Comparison of ENCODE assay signal across 8 mouse cellular contexts in the genomic region with DNA sequence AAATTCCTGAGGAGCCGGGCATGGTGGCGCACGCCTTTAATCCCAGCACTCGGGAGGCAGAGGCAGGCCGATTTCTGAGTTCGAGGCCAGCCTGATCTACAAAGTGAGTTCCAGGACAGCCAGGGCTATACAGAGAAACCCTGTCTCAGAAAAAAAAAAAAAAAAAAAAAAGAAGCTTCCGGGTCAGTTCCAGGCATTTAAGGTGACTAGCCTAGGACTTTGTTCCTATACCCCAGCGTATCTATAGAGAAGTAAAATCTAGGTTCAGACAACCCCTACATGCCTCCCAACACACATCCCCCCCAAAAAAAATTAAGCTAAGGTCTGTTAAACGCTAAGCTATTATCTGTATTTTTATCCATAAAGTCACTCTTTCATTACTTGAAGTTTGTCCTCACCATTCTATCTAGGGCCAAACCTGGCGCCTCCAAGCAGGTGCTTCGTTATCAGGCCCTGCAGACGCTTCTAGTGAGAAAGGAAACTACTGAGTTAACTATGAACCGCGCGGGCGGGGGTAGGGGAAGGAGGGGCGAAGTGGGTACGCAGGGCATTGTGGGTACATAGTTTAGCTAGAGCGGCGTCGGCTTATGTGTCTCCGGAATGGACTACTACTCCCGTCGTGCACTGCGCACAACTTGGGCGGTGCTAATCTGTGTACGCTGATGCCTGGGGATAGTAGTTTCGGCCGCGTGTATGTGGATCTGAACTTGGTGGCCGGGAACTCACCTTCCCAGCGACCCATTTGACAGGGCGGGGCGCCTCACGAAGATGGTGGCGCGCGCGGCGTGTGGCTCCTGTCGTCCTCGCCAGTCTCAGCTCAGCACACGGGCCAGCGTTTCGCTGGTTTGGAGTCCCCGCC. TPM values are rescaled to one million over a fixed set of nuclear protein-coding genes. Genes with fewer than 3 reads are reported as not detected.
A peak's percentile ranks its signal among the peaks of the same experiment; 100 is the strongest.
DNase-seq lines count a peak whose midpoint lies in the region; ATAC-seq and TF ChIP-seq lines count a peak whose summit lies in the region.

A gene (plus strand): TSS at position 669 of the 859 bp plus-strand sequence.

- peak; percentile 93 for TF ChIP-seq POLR2A in CH12.LX (IDR thresholded peaks at IDR 0.05; ENCODE audit: low read depth, low read length)

- H3K4me1 ChIP-seq in CH12.LX (ENCODE audit: control insufficient read depth in 1 of 2, insufficient read depth in 2 of 2), result peaks cover 8 to 25% of the 10 kb centered on the region in 2 experiments
- peaks cover 3% of the 10 kb centered on the region; the same call in 1 of the 2 replicates for H3K4me1 ChIP-seq in forebrain, embryonic 11.5 days (replicated peaks; ENCODE audit: control insufficient read depth, insufficient read depth, low read length)
- H3K4me1 ChIP-seq in heart, embryonic 16.5 days (ENCODE audit: control insufficient read depth, insufficient read depth, low read length), result peaks cover 36% of the 10 kb centered on the region
- H3K4me1 ChIP-seq in liver, embryonic 15.5 days (replicated peaks), result peaks cover 82% of the 10 kb centered on the region
- H3K4me1 ChIP-seq in neural tube, embryonic 12.5 days, result peaks cover 14% of the 10 kb centered on the region

- H3K4me3 ChIP-seq in CH12.LX (replicated peaks in 1 of 3; ENCODE audit: low read depth in 2 of 3, low read length in 2 of 3, poor library complexity in 1 of 3), result peak within 1 kb of the TSS; percentile 83 to 92 (median 85)
- peak within 1 kb of the TSS; percentile 64 for H3K4me3 ChIP-seq in forebrain, embryonic 11.5 days (ENCODE audit: low read depth, low read length)
- H3K4me3 ChIP-seq in heart, embryonic 16.5 days (ENCODE audit: low read length), result peak within 1 kb of the TSS; percentile 69
- H3K4me3 ChIP-seq in liver, embryonic 15.5 days (replicated peaks), result peak within 1 kb of the TSS; percentile 78
- peak within 1 kb of the TSS; percentile 74 for H3K4me3 ChIP-seq in neural tube, embryonic 12.5 days

- peaks cover 18% of the 10 kb centered on the region for H3K79me2 ChIP-seq in CH12.LX (replicated peaks; ENCODE audit: control insufficient read depth, extremely low read depth, insufficient read depth, poor library complexity, severe bottlenecking)

- peak; percentile 99 for DNase-seq in CH12.LX (ENCODE audit: extremely low read depth)
- DNase-seq in c-Kit-positive CD71-positive TER-119-negative erythroid progenitor cells, embryonic 14.5 days (ENCODE audit: low read depth), result peak; percentile 99
- peak; percentile 97 for DNase-seq in forebrain, embryonic 11.5 days (ENCODE audit: low spot score)
- DNase-seq in kidney, postnatal 36 days, result peak; percentile 98 to 100
- DNase-seq in telencephalon, adult 2 months (ENCODE audit: low read depth, low spot score), result peak; percentile 99

- 13% methylated on average over 46 of the region's 46 CpGs for WGBS in forebrain, embryonic 11.5 days
- WGBS in heart, embryonic 16.5 days, result 10% methylated on average over 46 of the region's 46 CpGs
- WGBS in liver, embryonic 15.5 days (ENCODE audit: insufficient replicate concordance), result 8% methylated on average over 46 of the region's 46 CpGs
- 14% methylated on average over 46 of the region's 46 CpGs for WGBS in neural tube, embryonic 12.5 days

- TF ChIP-seq EP300 in CH12.LX (IDR thresholded peaks at IDR 0.05; ENCODE audit: low read length), result 0 out of 2 replicates have a peak, but pooled peaks have one; percentile 37

- TF ChIP-seq CTCF in CH12.LX (conservative IDR thresholded peaks at IDR 0.05 in 1 of 2, IDR thresholded peaks at IDR 0.05 in 1 of 2; ENCODE audit: low read depth in 2 of 2, low read length in 2 of 2), result no peak

- no peaks in the 10 kb centered on the region for H3K9me3 ChIP-seq in CH12.LX (replicated peaks; ENCODE audit: low read length)
- no peaks in the 10 kb centered on the region for H3K9me3 ChIP-seq in forebrain, embryonic 11.5 days (ENCODE audit: control insufficient read depth, low read length)
- no peaks in the 10 kb centered on the region for H3K9me3 ChIP-seq in heart, embryonic 16.5 days (replicated peaks; ENCODE audit: control insufficient read depth, low read length)
- H3K9me3 ChIP-seq in liver, embryonic 15.5 days (replicated peaks), result no peaks in the 10 kb centered on the region
- H3K9me3 ChIP-seq in neural tube, embryonic 12.5 days, result no peaks in the 10 kb centered on the region

- in situ Hi-C loops in CH12.LX (cut with MboI; ENCODE audit: low pct_ligation_motif_present, low pct_unique_long_range_greater_than_20kb, low sequenced_read_pairs), result no loop called here

- dilution Hi-C loops in CH12.LX (cut with MboI; ENCODE audit: extremely low pct_ligation_motif_present, extremely low pct_unique_long_range_greater_than_20kb, low sequenced_read_pairs), result no loop called here

- H3K36me3 ChIP-seq in CH12.LX (replicated peaks in 1 of 2; ENCODE audit: control insufficient read depth in 1 of 2, insufficient read depth in 1 of 2, low read length in 1 of 2), result peaks cover 34 to 67% of the 10 kb centered on the region in 2 experiments
- peaks cover 3% of the 10 kb centered on the region; the same call in 1 of the 2 replicates for H3K36me3 ChIP-seq in forebrain, embryonic 11.5 days (ENCODE audit: control insufficient read depth, insufficient read depth, low read length)
- peaks cover 18% of the 10 kb centered on the region for H3K36me3 ChIP-seq in heart, embryonic 16.5 days (ENCODE audit: control insufficient read depth, insufficient read depth)
- H3K36me3 ChIP-seq in liver, embryonic 15.5 days (replicated peaks), result peaks cover 54% of the 10 kb centered on the region
- peaks cover 33% of the 10 kb centered on the region for H3K36me3 ChIP-seq in neural tube, embryonic 12.5 days

- H3K4me2 ChIP-seq in CH12.LX (ENCODE audit: insufficient read depth, low read depth, poor library complexity, severe bottlenecking), result peak within 1 kb of the TSS; percentile 79
- H3K4me2 ChIP-seq in forebrain, embryonic 11.5 days (ENCODE audit: low read depth, low read length, severe bottlenecking), result peak within 1 kb of the TSS; percentile 86
- peak within 1 kb of the TSS; percentile 69 for H3K4me2 ChIP-seq in heart, embryonic 16.5 days (ENCODE audit: low read depth, low read length)
- H3K4me2 ChIP-seq in liver, embryonic 15.5 days, result peak within 1 kb of the TSS; percentile 82
- H3K4me2 ChIP-seq in neural tube, embryonic 12.5 days (replicated peaks), result peak within 1 kb of the TSS; percentile 85

- peak within 1 kb of the TSS; percentile 67 for H3K9ac ChIP-seq in CH12.LX (ENCODE audit: insufficient read depth, low read depth)
- peak within 1 kb of the TSS; percentile 68 for H3K9ac ChIP-seq in forebrain, embryonic 11.5 days (ENCODE audit: low read length)
- peak within 1 kb of the TSS; percentile 75 for H3K9ac ChIP-seq in heart, embryonic 16.5 days (ENCODE audit: low read length)
- peak within 1 kb of the TSS; percentile 83 for H3K9ac ChIP-seq in liver, embryonic 15.5 days
- peak within 1 kb of the TSS; percentile 55 for H3K9ac ChIP-seq in neural tube, embryonic 12.5 days

- H3K27me3 ChIP-seq in CH12.LX (replicated peaks), result no peaks in the 10 kb centered on the region
- H3K27me3 ChIP-seq in forebrain, embryonic 11.5 days (ENCODE audit: control insufficient read depth, insufficient read depth, low read length), result no peaks in the 10 kb centered on the region
- no peaks in the 10 kb centered on the region for H3K27me3 ChIP-seq in heart, embryonic 16.5 days (ENCODE audit: control insufficient read depth, insufficient read depth, low read length)
- no peaks in the 10 kb centered on the region for H3K27me3 ChIP-seq in liver, embryonic 15.5 days
- H3K27me3 ChIP-seq in neural tube, embryonic 12.5 days (replicated peaks), result no peaks in the 10 kb centered on the region

- H3K27ac ChIP-seq in CH12.LX (ENCODE audit: insufficient read depth, low read depth), result no peak within 1 kb of the TSS; the same call in 1 of the 2 replicates
- no peak within 1 kb of the TSS for H3K27ac ChIP-seq in forebrain, embryonic 11.5 days (ENCODE audit: low read depth, low read length)
- H3K27ac ChIP-seq in heart, embryonic 16.5 days (ENCODE audit: low read length), result peak within 1 kb of the TSS; percentile 62
- H3K27ac ChIP-seq in liver, embryonic 15.5 days (replicated peaks), result peak within 1 kb of the TSS; percentile 96
- no peak within 1 kb of the TSS for H3K27ac ChIP-seq in neural tube, embryonic 12.5 days

- ATAC-seq in forebrain, embryonic 11.5 days (replicated peaks; ENCODE audit: low FRiP score), result peak; percentile 98
- ATAC-seq in heart, embryonic 16.5 days (replicated peaks; ENCODE audit: extremely low read depth, insufficient read depth, low FRiP score), result peak; percentile 96
- peak; percentile 93 for ATAC-seq in liver, embryonic 15.5 days (ENCODE audit: insufficient read depth)
- ATAC-seq in neural tube, embryonic 12.5 days (ENCODE audit: low FRiP score, low read depth), result peak; percentile 97

- no peak for TF ChIP-seq RAD21 in CH12.LX (IDR thresholded peaks at IDR 0.05; ENCODE audit: low read depth, low read length)

TF ChIP-seq in CH12.LX, 34 proteins besides CTCF, POLR2A, EP300 and RAD21 (continues in another document):
- TF ChIP-seq NRF1 (IDR thresholded peaks at IDR 0.05; ENCODE audit: low read depth, low read length) (peak; percentile 71), IRF4 (IDR thresholded peaks at IDR 0.05; ENCODE audit: low read depth, low read length) (no peak; the same call in none of the 2 replicates), ZNF384 (IDR thresholded peaks at IDR 0.05; ENCODE audit: low read depth, low read length) (peak; percentile 72), GABPA (IDR thresholded peaks at IDR 0.05; ENCODE audit: insufficient replicate concordance, low read depth, low read length) (peak; percentile 96; the same call in 1 of the 2 replicates), MAFK (IDR thresholded peaks at IDR 0.05; ENCODE audit: insufficient replicate concordance, low read length) (no peak), CHD2 (IDR thresholded peaks at IDR 0.05; ENCODE audit: low read length) (peak; percentile 72), CHD1 (IDR thresholded peaks at IDR 0.05; ENCODE audit: low read depth, low read length) (0 out of 2 replicates have a peak, but pooled peaks have one; percentile 46), TCF12 (IDR thresholded peaks at IDR 0.05; ENCODE audit: low read depth, low read length) (peak; percentile 86), BHLHE40 (IDR thresholded peaks at IDR 0.05; ENCODE audit: low read depth, low read length) (no peak), HCFC1 (IDR thresholded peaks at IDR 0.05; ENCODE audit: low read depth, low read length) (peak; percentile 98), MEF2A (IDR thresholded peaks at IDR 0.05; ENCODE audit: borderline replicate concordance, low read depth, low read length) (no peak; the same call in 1 of the 2 replicates)

RNA-seq across cellular contexts. Expression of the gene that starts here (rescaled TPM):
- 91.3 and 101 TPM in 2 replicates for total RNA-seq in CH12.LX (2012; rRNA removed)
- 57.7 and 62.8 TPM in 2 replicates for total RNA-seq in CH12.LX (2014; rRNA removed)
- polyA plus RNA-seq in CH12.LX (2012; ENCODE audit: insufficient read length, low read depth), result 127 and 143 TPM in 2 replicates
- polyA plus RNA-seq in forebrain, embryonic 11.5 days (2014; fragmentation: Nextera tagmentation; extraction: Ambion mirVana), result 35.0 and 37.2 TPM in 2 replicates
- 45.7 and 46.5 TPM in 2 replicates for polyA plus RNA-seq in heart, embryonic 16.5 days (2015; fragmentation: Nextera tagmentation; extraction: Ambion mirVana)
- polyA plus RNA-seq in liver, embryonic 15.5 days (2015; fragmentation: Nextera tagmentation; extraction: Ambion mirVana), result 161 and 198 TPM in 2 replicates
- polyA plus RNA-seq in neural tube, embryonic 12.5 days (2016; fragmentation: Nextera tagmentation; extraction: Ambion mirVana), result 20.6 and 23.3 TPM in 2 replicates

Comparison
In these comparisons a context has a peak if more than half of its experiments do, and no peak if none do; other contexts are left out.
1. H3K27ac ChIP-seq: peak in heart, embryonic 16.5 days (single experiment) and liver, embryonic 15.5 days (single experiment); none in CH12.LX (single experiment), forebrain, embryonic 11.5 days (single experiment) and neural tube, embryonic 12.5 days (single experiment).
2. Peak in every context shown above with its lines, with median percentiles within 50 percentile points of each other: DNase-seq, H3K4me2 ChIP-seq, H3K4me3 ChIP-seq, H3K9ac ChIP-seq and ATAC-seq.